Mouse (Mus musculus) midbrain, postnatal 0 days (tissue): ENCODE data around the gene Sft2d1. TPM values are rescaled to one million over a fixed set of nuclear protein-coding genes. Genes with fewer than 3 reads are reported as not detected.

Experiments
- ATAC-seq: fragments of 200-750 bp; cut with Nextera tagmentation; 2 replicates; pipeline ENCODE4 v1.8.0; 2017; ENCODE audit warnings: moderate number of reproducible peaks, mild to moderate bottlenecking, moderate TSS enrichment, moderate library complexity; ENCODE audit not compliant: low FRiP score
- DNase-seq: peaks from one replicate; pipeline ENCODE4 v3.0.0-alpha.2; 2015; ENCODE audit warnings: low spot score
- H3K27ac ChIP-seq: fragments of 300-500 bp; sonication (generic); 2 replicates; pipeline ENCODE4 v1.5.1; 2014; ENCODE audit warnings: low read depth, mild to moderate bottlenecking, low read length, mixed read lengths
- H3K27me3 ChIP-seq: fragments of 300-500 bp; sonication (generic); 2 replicates; pipeline ENCODE4 v1.6.1; 2014; ENCODE audit warnings: low read length, control low read depth, mixed read lengths; ENCODE audit not compliant: insufficient read depth
- H3K36me3 ChIP-seq: fragments of 300-500 bp; sonication (generic); 2 replicates; pipeline ENCODE4 v1.6.1; 2014; ENCODE audit warnings: low read length, control low read depth, mixed read lengths; ENCODE audit not compliant: insufficient read depth
- H3K4me1 ChIP-seq: fragments of 300-500 bp; sonication (generic); 2 replicates; pipeline ENCODE4 v1.6.1; 2014; ENCODE audit warnings: mild to moderate bottlenecking, control low read depth, antibody characterized with exemption, low read length, mixed read lengths; ENCODE audit not compliant: insufficient read depth
- H3K4me2 ChIP-seq: fragments of 300-500 bp; sonication (generic); 2 replicates; pipeline ENCODE4 v1.6.1; 2014; ENCODE audit warnings: low read depth, mild to moderate bottlenecking, low read length, mixed read lengths; ENCODE audit not compliant: poor library complexity, severe bottlenecking
- H3K4me3 ChIP-seq: fragments of 300-500 bp; sonication (generic); 2 replicates; pipeline ENCODE4 v1.5.1; 2014; ENCODE audit warnings: low read depth, mild to moderate bottlenecking, low read length, moderate library complexity
- H3K9ac ChIP-seq: fragments of 300-500 bp; sonication (generic); replicated peaks from 2 replicates; pipeline ENCODE4 v1.6.1; 2014; ENCODE audit warnings: mild to moderate bottlenecking, low read length, moderate library complexity, mixed read lengths; ENCODE audit not compliant: poor library complexity, severe bottlenecking
- H3K9me3 ChIP-seq: fragments of 300-500 bp; sonication (generic); 2 replicates; pipeline ENCODE4 v1.6.1; 2016; ENCODE audit warnings: low read length, control low read depth
- CTCF ChIP-seq: IDR thresholded peaks from 2 replicates; pipeline ENCODE4 v1.5.1; 2016; ENCODE audit warnings: antibody characterized with exemption, mild to moderate bottlenecking
- WGBS: fragments of 180-500 bp; shearing (Covaris S2); extraction: QIAGEN DNeasy Blood & Tissue Kit; methylation state at CpG from one replicate; pipeline ENCODE4 v1.1.7; 2014; 5-methylcytosine and 5-hydroxymethylcytosine counted together
- polyA plus RNA-seq: library from polyadenylated mRNA; unstranded; fragments of >200 nt; fragmentation: Nextera tagmentation; extraction: Ambion mirVana; gene quantifications from 2 replicates; pipeline ENCODE4 v1.2.1, GENCODE M21; 2015
- total RNA-seq: library from RNA; depleted of rRNA; stranded (reverse); fragments of >200 nt; gene quantifications from 2 replicates; pipeline ENCODE4 v1.2.3, GENCODE M21; 2014

The Sft2d1 gene
- total and polyA plus RNA-seq, 2 experiments from 2014 or later = 130 to 221 TPM

DNA sequence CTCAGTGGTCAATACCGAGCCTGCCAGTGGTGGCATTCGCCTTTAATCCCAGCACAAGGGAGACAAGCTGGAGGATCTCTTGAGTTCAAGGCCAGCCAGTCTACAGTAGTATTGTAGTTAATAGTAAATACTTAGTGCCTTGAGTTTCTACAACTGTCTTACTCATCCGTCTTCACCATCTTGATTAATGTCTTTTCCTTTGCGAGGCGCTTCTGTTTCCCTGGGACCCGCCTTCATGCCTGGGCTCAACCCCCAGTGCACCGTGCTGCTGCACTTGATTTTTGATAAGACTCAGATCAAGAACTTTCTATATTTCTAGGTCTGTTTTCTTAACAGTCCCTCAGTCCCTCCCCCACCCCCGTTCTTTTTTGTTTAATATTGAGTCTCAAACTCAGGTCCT, 25.8 kb upstream of the Sft2d1 start:
- DNase-seq = no peak
- Histone ChIP-seq H3K4me3 (peak overlapping the region; percentile 87), H3K9me3 (no peaks in the 10 kb centered on the region), H3K9ac (peak overlapping the region; percentile 87), H3K4me2 (peak overlapping the region; percentile 91), H3K27me3 (no peaks in the 10 kb centered on the region), H3K36me3 (0 out of 2 replicates have a peak, but pooled peaks cover 3% of the 10 kb centered on the region), H3K27ac (no peak overlapping the region), H3K4me1 (peaks cover 3% of the 10 kb centered on the region; the same call in 1 of the 2 replicates)
- no peak for ATAC-seq
- 41% methylated on average over 8 of the region's 8 CpGs for WGBS
- TF ChIP-seq CTCF = no peak

DNA sequence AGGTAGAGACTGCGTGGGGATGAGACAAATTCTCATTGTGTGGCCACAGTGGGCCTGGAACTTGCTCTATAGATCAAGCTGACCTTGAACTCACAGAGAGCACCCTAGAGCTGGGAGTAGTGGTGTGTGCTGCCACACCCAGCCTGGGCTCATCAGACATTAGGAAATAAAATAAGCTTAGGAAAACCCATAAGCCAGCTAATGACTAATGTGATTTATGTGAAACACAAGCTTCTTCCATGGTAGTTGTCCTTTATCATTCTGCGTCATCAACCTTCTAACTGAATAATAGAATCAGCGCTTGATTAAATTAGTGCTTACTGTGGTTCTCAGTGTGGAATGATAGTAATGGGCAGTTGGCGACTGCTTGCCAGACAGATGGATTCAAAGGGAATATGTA, 23.9 kb upstream of the Sft2d1 start:
- Histone ChIP-seq H3K36me3 (0 out of 2 replicates have a peak, but pooled peaks cover 6% of the 10 kb centered on the region), H3K9me3 (no peaks in the 10 kb centered on the region), H3K4me1 (peaks cover 3% of the 10 kb centered on the region; the same call in 1 of the 2 replicates), H3K27me3 (no peaks in the 10 kb centered on the region), H3K27ac (no peak overlapping the region), H3K9ac (no peak overlapping the region), H3K4me3 (no peak overlapping the region), H3K4me2 (no peak overlapping the region)
- WGBS = 92% methylated on average over 4 of the region's 4 CpGs
- no peak for TF ChIP-seq CTCF
- no peak for ATAC-seq
- DNase-seq = no peak

GRCm38 (mm10) chr17:8289993-8290679, 20.8 kb upstream of the Sft2d1 start:
- DNase-seq (no peak), ATAC-seq (no peak)
- Histone ChIP-seq H3K4me1 (peaks cover 3% of the 10 kb centered on the region; the same call in 1 of the 2 replicates), H3K9ac (no peak overlapping the region), H3K4me2 (no peak overlapping the region), H3K27ac (no peak overlapping the region), H3K9me3 (no peaks in the 10 kb centered on the region), H3K36me3 (0 out of 2 replicates have a peak, but pooled peaks cover 6% of the 10 kb centered on the region), H3K27me3 (no peaks in the 10 kb centered on the region), H3K4me3 (no peak overlapping the region)
- no peak for TF ChIP-seq CTCF
- WGBS = 95% methylated on average over 3 of the region's 3 CpGs

- Histone ChIP-seq H3K36me3 (0 out of 2 replicates have a peak, but pooled peaks cover 6% of the 10 kb centered on the region), H3K4me3 (no peak overlapping the region), H3K9ac (no peak overlapping the region), H3K9me3 (no peaks in the 10 kb centered on the region), H3K27me3 (no peaks in the 10 kb centered on the region), H3K4me1 (peaks cover 2% of the 10 kb centered on the region; the same call in 1 of the 2 replicates), H3K4me2 (no peak overlapping the region), H3K27ac (no peak overlapping the region)
- ATAC-seq (no peak), DNase-seq (no peak)
- TF ChIP-seq CTCF = no peak
These were observed 20.2 kb upstream of the Sft2d1 start for GRCm38 (mm10) chr17:8290736-8291135.

DNA sequence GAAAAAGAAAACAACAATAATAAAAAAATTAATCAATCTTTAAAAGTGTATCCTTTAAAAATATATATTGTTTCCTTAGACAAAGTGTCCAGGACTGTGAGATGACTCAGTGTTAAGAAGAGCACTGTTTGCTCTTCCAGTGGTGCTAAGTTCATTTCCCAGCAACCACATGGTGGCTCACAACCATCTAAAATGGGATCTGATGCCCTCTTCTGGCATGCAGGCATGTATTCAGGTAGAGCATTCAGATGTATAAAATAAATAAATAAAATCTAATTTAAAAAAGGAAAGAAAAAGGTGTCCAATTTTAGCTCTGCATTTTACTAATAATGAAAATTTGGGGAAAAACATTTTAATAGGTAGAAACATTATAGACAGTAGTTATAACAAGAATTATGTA, 15.1 kb upstream of the Sft2d1 start:
- Histone ChIP-seq H3K9me3 (no peaks in the 10 kb centered on the region), H3K27ac (no peak overlapping the region), H3K27me3 (no peaks in the 10 kb centered on the region), H3K9ac (no peak overlapping the region), H3K4me2 (no peak overlapping the region), H3K4me1 (no peaks in the 10 kb centered on the region), H3K36me3 (peaks cover 14% of the 10 kb centered on the region; the same call in 1 of the 2 replicates), H3K4me3 (no peak overlapping the region)
- ATAC-seq = no peak
- no peak for DNase-seq
- peak; percentile 66 for TF ChIP-seq CTCF

DNA sequence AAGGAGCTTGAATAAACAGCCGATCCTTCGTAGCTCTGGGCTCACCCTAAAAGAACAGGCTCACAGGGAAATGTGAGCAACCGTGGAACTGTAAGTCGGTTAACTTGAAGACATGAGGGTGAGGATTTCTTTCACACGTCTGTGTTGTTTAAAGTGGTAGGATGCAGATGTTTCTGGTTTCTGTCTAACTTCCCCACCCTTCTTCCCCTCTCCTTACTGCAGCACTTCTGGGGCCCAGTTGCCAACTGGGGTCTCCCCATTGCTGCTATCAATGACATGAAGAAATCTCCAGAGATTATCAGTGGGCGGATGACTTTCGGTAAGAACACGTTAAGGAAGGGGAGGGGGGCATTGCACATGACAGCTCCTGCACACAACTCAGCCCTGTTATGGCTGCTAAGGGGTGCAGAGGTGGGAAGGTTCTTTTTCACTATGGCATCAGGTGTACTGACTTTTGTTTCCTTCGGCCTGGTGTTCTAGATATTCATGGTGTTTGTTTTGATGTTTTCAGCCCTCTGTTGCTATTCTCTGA, 14.5 kb upstream of the Sft2d1 start:
- H3K27me3 ChIP-seq = no peaks in the 10 kb centered on the region
- H3K36me3 ChIP-seq = peaks cover 13% of the 10 kb centered on the region; the same call in 1 of the 2 replicates
- H3K27ac ChIP-seq = no peak overlapping the region
- ATAC-seq (no peak), DNase-seq (no peak)
- no peaks in the 10 kb centered on the region for H3K4me1 ChIP-seq
- H3K4me3 ChIP-seq = no peak overlapping the region
- H3K4me2 ChIP-seq = no peak overlapping the region
- H3K9ac ChIP-seq = no peak overlapping the region
- no peaks in the 10 kb centered on the region for H3K9me3 ChIP-seq
- 86% methylated on average over 9 of the region's 9 CpGs for WGBS
- TF ChIP-seq CTCF = no peak
